Mouse (Mus musculus) effector memory CD4-positive, alpha-beta T cell, adult 5 months (primary cell): ENCODE results near the gene Emc8. TPM values are rescaled to one million over a fixed set of nuclear protein-coding genes. Genes with fewer than 3 reads are reported as not detected.

Experiments
- polyA plus RNA-seq: library from polyadenylated mRNA; unstranded; fragments of 100-300 nt; shearing (Covaris generic); gene quantifications from one replicate; pipeline ENCODE4 v1.2.1, GENCODE M21; 2017

Gene Emc8
- 40.1 TPM for polyA plus RNA-seq

GRCm38 (mm10) chr8:120668374-120668905, at the start of gene Emc8:
Emc8 (minus strand) TSS chr8:120668573.

GRCm38 (mm10) chr8:120667561-120668373, 606 bp downstream of the Emc8 start, which contains the start of the genes Gm27021 and Cox4i1:
Gm27021 (minus strand) TSS chr8:120668079.
Cox4i1 (plus strand) TSS chr8:120668222.

GRCm38 (mm10) chr8:120647532-120647931, 20.8 kb downstream of the Emc8 start, which contains the start of gene 1190005I06Rik:
1190005I06Rik (minus strand) TSS chr8:120647632.

Other genes with a start within 250 kb of the Emc8 start
- 3.8 TPM for gene Gins2, start 79.3 kb downstream of the Emc8 start, polyA plus RNA-seq
- 0.45 TPM for gene 1190005I06Rik, start 20.9 kb downstream of the Emc8 start, polyA plus RNA-seq
- gene Gm27021, start 494 bp downstream of the Emc8 start, polyA plus RNA-seq = not detected
- gene Cox4i1, start 351 bp downstream of the Emc8 start, polyA plus RNA-seq = 615 TPM
- 5.9 TPM for gene Irf8, start 67.8 kb upstream of the Emc8 start, polyA plus RNA-seq